Mouse (Mus musculus) spleen, adult 10 weeks (tissue): ENCODE data around the gene Olfr1193. TPM values are rescaled to one million over a fixed set of nuclear protein-coding genes. Genes with fewer than 3 reads are reported as not detected.

Experiments
- polyA plus RNA-seq: library from polyadenylated mRNA; stranded (reverse); fragments of 350-450 nt; fragmentation: Illumina TruSeq; extraction: RNeasy Lipid Tissue Mini Kit (QIAGEN cat#74804); gene quantifications from one replicate; pipeline ENCODE4 v1.2.3, GENCODE M21; 2015; ENCODE audit warnings: low replicate concordance; ENCODE audit not compliant: insufficient read depth

Olfr1193 gene
- polyA plus RNA-seq, result not detected

DNA sequence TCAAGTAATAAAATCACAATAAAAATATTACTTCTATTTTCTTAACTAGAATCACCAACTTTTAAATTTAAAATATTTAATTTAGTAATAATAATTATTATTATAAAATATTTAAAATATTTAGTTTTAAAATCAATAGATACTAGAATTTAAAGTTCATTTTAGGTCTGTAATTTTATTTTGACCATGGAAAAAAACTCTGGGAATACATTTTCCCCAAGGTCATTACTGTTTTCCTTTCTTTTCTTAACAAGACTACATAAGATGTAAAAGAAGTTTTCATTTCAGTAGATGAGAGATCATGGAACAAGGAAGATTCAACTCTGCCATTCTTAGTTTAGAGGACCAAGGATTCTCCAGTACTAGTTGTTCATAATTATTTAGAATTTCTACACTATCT, at the start of gene Olfr1193:
TSS of gene Olfr1193 (plus strand) at position 301 of the 400 bp plus-strand sequence.

DNA sequence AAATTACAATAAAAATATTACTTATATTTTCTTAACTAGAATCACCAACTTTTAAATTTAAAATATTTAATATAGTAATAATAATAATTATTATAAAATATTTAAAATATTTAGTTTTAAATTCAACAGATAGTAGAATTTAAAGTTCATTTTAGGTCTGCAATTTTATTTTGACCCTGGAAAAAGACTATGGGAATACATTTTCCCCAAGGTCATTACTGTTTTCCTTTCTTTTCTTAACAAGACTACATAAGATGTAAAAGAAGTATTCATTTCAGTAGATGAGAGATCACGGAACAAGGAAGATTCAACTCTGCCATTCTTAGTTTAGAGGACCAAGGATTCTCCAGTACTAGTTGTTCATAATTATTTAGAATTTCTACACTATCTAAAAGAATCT, 35.2 kb upstream of the Olfr1193 start, which contains the start of gene Olfr1191-ps1:
TSS of gene Olfr1191-ps1 (plus strand) at position 301 of the 400 bp plus-strand sequence.

DNA sequence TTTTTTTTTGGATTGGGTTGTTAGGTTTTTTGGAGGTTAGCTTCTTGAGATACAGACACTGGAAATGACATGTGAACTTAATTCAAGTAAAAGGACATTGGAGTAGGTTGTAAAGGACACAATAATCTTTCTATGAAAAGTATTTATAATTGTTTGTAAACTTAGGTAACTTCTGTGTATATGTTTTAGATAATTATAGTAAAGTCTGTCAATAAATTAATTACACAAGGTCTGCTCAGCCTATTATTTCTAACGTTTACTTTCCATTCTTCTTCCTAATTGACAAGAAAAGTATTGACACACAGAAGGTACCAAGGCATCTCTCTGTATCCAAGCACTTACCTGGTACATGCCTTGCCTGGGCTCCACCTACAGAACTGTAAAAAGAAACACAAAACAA, 27.2 kb upstream of the Olfr1193 start, which contains the start of gene Olfr1192-ps1:
TSS of gene Olfr1192-ps1 (plus strand) at position 301 of the 400 bp plus-strand sequence.

DNA sequence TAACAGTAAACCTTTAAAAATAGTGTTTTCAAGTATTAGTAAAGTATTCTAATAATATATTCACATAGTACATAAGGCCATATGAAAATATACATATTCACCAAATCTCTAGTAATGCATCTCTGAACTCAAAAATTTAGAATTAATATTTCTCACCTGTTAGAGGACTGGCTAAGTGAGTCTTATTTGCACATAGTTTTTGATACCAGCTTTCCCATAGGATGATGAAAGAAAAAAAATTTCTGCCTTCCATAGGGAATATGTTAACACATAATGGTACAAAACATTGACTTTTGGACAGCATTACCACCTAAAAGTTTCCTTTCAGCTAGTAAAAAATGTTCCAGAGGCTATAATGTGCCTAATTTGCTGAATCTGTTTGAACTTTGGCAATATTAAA, 13.7 kb downstream of the Olfr1193 start, which contains the start of gene Olfr1195:
TSS of gene Olfr1195 (minus strand) at position 101 of the 400 bp plus-strand sequence.

DNA sequence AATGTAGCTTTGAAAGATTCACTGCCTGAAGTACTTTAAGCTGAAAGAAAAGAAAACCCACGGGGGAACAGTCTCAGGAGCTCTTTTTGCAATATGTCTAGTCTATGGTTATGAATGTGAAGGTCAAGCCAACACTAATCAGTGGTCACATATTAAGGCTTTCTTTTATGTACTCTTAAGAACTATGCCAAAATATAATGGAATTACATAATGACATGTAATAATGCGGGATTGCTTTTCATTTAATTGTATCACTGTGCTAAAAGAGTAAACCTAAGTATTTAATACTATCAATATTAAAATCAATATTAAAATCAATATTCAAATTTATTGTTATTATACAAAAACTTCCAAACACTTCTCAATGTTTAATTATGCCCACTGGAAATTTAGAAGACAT, 29.1 kb downstream of the Olfr1193 start, which contains the start of gene Olfr1196:
TSS of gene Olfr1196 (minus strand) at position 101 of the 400 bp plus-strand sequence.

Other genes with a start within 250 kb of the Olfr1193 start
- gene Olfr1181, start 249.5 kb upstream of the Olfr1193 start, polyA plus RNA-seq, result not detected
- not detected for gene Gm13757, start 226.5 kb upstream of the Olfr1193 start, polyA plus RNA-seq
- gene Olfr1183, start 220.8 kb upstream of the Olfr1193 start, polyA plus RNA-seq, result not detected
- gene Olfr1184, start 192.0 kb upstream of the Olfr1193 start, polyA plus RNA-seq, result not detected
- not detected for gene Olfr1185-ps1, start 182.3 kb upstream of the Olfr1193 start, polyA plus RNA-seq
- gene Olfr1186, start 157.1 kb upstream of the Olfr1193 start, polyA plus RNA-seq, result not detected
- gene Olfr1188, start 118.7 kb upstream of the Olfr1193 start, polyA plus RNA-seq, result not detected
- gene Olfr1189, start 89.2 kb upstream of the Olfr1193 start, polyA plus RNA-seq, result not detected
- gene Olfr1191-ps1, start 35.1 kb upstream of the Olfr1193 start, polyA plus RNA-seq, result not detected
- gene Olfr1192-ps1, start 27.1 kb upstream of the Olfr1193 start, polyA plus RNA-seq, result not detected
- not detected for gene Olfr1195, start 13.6 kb downstream of the Olfr1193 start, polyA plus RNA-seq
- not detected for gene Olfr1196, start 29.0 kb downstream of the Olfr1193 start, polyA plus RNA-seq
- gene Olfr1197, start 56.7 kb downstream of the Olfr1193 start, polyA plus RNA-seq, result not detected
- gene Olfr1198, start 75.7 kb downstream of the Olfr1193 start, polyA plus RNA-seq, result not detected
- gene Olfr1199, start 84.8 kb downstream of the Olfr1193 start, polyA plus RNA-seq, result not detected
- not detected for gene Olfr1200, start 94.9 kb downstream of the Olfr1193 start, polyA plus RNA-seq
- gene Olfr1201, start 117.4 kb downstream of the Olfr1193 start, polyA plus RNA-seq, result not detected
- not detected for gene Olfr1202, start 138.9 kb downstream of the Olfr1193 start, polyA plus RNA-seq
- not detected for gene Olfr1205, start 154.1 kb downstream of the Olfr1193 start, polyA plus RNA-seq
- gene Olfr1204, start 173.7 kb downstream of the Olfr1193 start, polyA plus RNA-seq, result not detected
- not detected for gene Olfr1206, start 187.6 kb downstream of the Olfr1193 start, polyA plus RNA-seq
- not detected for gene Olfr1208, start 226.7 kb downstream of the Olfr1193 start, polyA plus RNA-seq
- gene Olfr1209, start 239.5 kb downstream of the Olfr1193 start, polyA plus RNA-seq, result not detected